Mouse (Mus musculus): Measurements from ENCODE around the gene Stat3. TPM values are rescaled to one million over a fixed set of nuclear protein-coding genes. Genes with fewer than 3 reads are reported as not detected.

Gene Stat3
- polyA plus RNA-seq, 1 experiment from 2014 or later, result 28.5 TPM

GRCm38 (mm10) chr11:100946862-100947261 lies 7.5 kb upstream of the Stat3 start:
- WGBS (ENCODE audit: insufficient replicate concordance), result 44% methylated on average over 4 of the region's 4 CpGs
- ATAC-seq (ENCODE audit: low read depth), result no peak
- no peaks in the 10 kb centered on the region for H3K36me3 ChIP-seq
- no peak overlapping the region for H3K9ac ChIP-seq
- no peaks in the 10 kb centered on the region; the same call in 1 of the 2 replicates for H3K9me3 ChIP-seq (replicated peaks)
- H3K27ac ChIP-seq, result no peak overlapping the region
- H3K27me3 ChIP-seq, result no peaks in the 10 kb centered on the region
- peaks cover 9% of the 10 kb centered on the region for H3K4me1 ChIP-seq (replicated peaks)
- no peak overlapping the region for H3K4me3 ChIP-seq (replicated peaks)
- DNase-seq, result no peak
- no peak overlapping the region for H3K4me2 ChIP-seq

DNA sequence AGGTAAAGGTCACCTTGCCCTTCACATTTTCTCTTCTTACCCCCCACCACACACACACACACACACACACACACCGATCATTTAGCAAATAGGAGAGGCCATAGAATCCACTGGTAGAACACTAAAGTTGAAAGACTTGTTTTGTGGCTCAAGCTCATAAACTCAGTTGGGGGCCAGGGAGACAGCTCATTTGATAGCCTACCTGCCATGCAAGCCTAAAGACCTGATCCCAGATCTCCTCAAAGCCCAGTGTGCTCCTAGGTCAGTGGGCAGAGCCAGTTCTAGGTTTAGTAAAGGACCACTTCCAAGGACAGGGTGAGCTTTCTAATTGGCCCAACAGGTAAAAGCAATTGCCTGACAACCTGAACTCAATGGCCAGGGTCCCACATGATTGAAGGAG lies 3.0 kb upstream of the Stat3 start:
- no peak overlapping the region for H3K27ac ChIP-seq

DNA sequence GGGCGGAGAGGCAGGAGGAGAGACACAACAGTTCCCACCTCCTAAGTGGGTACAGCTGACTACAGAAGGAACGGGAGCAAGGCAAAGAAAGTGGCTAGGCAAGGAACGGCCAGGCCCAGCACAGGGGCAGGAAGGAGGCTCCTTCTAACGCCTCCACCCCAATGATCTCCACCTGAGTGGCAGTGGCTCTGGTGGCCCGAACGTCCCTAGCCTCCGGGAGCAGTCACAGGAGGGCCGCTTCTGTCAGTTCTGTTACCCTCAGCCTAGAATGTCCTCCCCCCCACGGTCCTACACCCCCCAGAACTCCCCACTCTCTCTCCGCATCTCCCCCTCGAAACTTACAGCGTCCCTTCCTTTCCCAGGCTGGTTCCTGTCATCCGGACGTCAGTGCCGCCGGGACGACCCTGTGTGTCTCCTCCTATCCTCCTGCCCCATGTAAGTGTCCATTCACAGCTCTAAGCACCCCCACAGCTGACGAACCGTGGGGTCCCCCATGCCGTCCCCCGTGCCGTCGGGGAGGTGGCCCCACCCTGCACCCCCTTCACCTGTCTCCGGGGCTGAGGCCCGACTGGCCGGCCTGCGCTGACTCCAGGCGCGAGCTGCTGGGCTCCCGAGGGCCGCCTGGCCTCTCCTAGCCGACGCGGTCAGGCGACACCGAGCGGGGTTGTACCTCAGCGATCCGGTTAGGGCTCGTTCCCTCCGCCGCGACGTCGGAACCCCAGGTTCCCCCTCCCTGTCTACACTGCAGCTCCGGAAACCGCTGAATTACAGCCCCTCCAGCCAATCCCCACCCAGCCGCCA lies 429 bp downstream of the Stat3 start:
- Histone ChIP-seq H3K4me3 (replicated peaks) (peak overlapping the region; percentile 94), H3K9ac (peak overlapping the region; percentile 96), H3K4me2 (peak overlapping the region; percentile 92), H3K27me3 (no peaks in the 10 kb centered on the region), H3K36me3 (no peaks in the 10 kb centered on the region), H3K9me3 (replicated peaks) (no peaks in the 10 kb centered on the region), H3K27ac (peak overlapping the region; percentile 91), H3K4me1 (replicated peaks) (peaks cover 58% of the 10 kb centered on the region)
- ATAC-seq (ENCODE audit: low read depth), result 0 out of 2 replicates have a peak, but pooled peaks have one; percentile 2
- DNase-seq, result peak; percentile 26
- under 1% methylated on average over 48 of the region's 48 CpGs for WGBS (ENCODE audit: insufficient replicate concordance)

More for the DNA sequence above, 3.0 kb upstream of the Stat3 start:
- no peak overlapping the region for H3K9ac ChIP-seq
- H3K9me3 ChIP-seq (replicated peaks), result no peaks in the 10 kb centered on the region; the same call in 1 of the 2 replicates
- ATAC-seq (ENCODE audit: low read depth) (no peak), DNase-seq (no peak)
- no peak overlapping the region for H3K4me2 ChIP-seq
- no peak overlapping the region for H3K4me3 ChIP-seq (replicated peaks)
- H3K27me3 ChIP-seq, result no peaks in the 10 kb centered on the region
- WGBS (ENCODE audit: insufficient replicate concordance), result 79% methylated on average over 1 of the region's 1 CpGs
- H3K36me3 ChIP-seq, result no peaks in the 10 kb centered on the region
- H3K4me1 ChIP-seq (replicated peaks), result peaks cover 24% of the 10 kb centered on the region

GRCm38 (mm10) chr11:100938112-100938511 lies 1.2 kb downstream of the Stat3 start:
- Histone ChIP-seq H3K4me1 (replicated peaks) (peaks cover 66% of the 10 kb centered on the region), H3K27ac (peak overlapping the region; percentile 91), H3K9me3 (replicated peaks) (no peaks in the 10 kb centered on the region), H3K4me2 (peak overlapping the region; percentile 92), H3K27me3 (no peaks in the 10 kb centered on the region), H3K36me3 (no peaks in the 10 kb centered on the region), H3K9ac (peak overlapping the region; percentile 96), H3K4me3 (replicated peaks) (peak overlapping the region; percentile 94)
- 9% methylated on average over 5 of the region's 5 CpGs for WGBS (ENCODE audit: insufficient replicate concordance)
- DNase-seq (no peak), ATAC-seq (ENCODE audit: low read depth) (no peak)

GRCm38 (mm10) chr11:100937295-100937694 lies 2.0 kb downstream of the Stat3 start:
- no peak for ATAC-seq (ENCODE audit: low read depth)
- no peak for DNase-seq
- Histone ChIP-seq H3K27me3 (no peaks in the 10 kb centered on the region), H3K4me1 (replicated peaks) (peaks cover 66% of the 10 kb centered on the region), H3K4me2 (peak overlapping the region; percentile 92), H3K9ac (peak overlapping the region; percentile 59), H3K27ac (peak overlapping the region; percentile 91), H3K36me3 (peaks cover 3% of the 10 kb centered on the region), H3K4me3 (replicated peaks) (peak overlapping the region; percentile 31), H3K9me3 (replicated peaks) (no peaks in the 10 kb centered on the region)
- 12% methylated on average over 4 of the region's 4 CpGs for WGBS (ENCODE audit: insufficient replicate concordance)

DNA sequence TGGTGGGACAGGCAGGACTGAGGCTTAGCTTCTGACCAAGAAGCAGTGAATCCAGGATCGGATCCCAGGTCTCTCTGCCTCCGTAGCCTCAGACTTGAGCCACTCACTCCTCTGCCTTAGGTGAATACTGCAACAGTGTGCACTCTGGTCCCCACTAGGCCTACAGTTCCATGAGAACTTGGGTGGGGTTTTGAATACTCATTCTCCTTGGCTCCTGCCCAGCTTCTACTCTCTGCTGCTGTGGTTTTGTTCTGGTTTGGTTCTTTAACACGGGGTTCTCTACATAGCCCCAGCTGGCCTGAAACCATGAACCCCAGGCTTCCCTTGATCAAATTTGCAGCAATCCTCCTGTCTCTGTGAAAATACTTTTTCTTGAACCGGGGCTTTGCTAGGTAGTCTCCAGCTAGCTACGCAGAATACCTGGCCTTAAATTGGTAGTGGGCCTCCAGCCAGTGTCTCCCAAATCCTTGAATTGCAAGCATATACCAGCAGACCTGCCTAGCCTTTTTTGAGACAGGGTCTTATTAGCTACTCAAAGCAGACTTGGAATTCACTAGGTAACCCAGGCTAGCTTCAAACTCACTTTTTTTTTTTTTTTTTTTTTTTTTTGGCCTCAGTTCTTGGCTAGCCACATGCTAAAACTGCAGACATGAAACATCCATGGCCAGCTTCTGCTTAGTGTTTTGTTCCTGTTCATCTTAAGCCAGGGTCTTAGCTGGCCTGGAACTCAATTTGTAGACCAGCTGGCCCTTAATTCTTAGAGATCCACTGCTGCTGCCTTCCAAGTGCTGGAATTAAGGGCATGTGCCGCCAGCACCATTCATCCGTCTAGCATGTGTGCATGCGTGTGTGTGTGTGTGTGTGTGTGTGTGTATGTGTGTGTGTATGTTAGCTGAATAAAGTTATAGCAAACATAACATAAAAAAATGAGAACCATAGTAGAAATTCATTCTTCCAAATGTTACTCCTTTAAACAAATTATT lies 3.7 kb downstream of the Stat3 start:
- peaks cover 82% of the 10 kb centered on the region for H3K4me1 ChIP-seq (replicated peaks)
- peaks cover 4% of the 10 kb centered on the region for H3K36me3 ChIP-seq
- no peak overlapping the region for H3K4me2 ChIP-seq
- 79% methylated on average over 8 of the region's 8 CpGs for WGBS (ENCODE audit: insufficient replicate concordance)
- no peaks in the 10 kb centered on the region for H3K27me3 ChIP-seq
- H3K9me3 ChIP-seq (replicated peaks), result no peaks in the 10 kb centered on the region
- no peak overlapping the region for H3K4me3 ChIP-seq (replicated peaks)
- DNase-seq, result no peak
- 0 out of 2 replicates have a peak overlapping the region, but pooled peaks have one; percentile 59 for H3K9ac ChIP-seq
- ATAC-seq (ENCODE audit: low read depth), result no peak
- peak overlapping the region; percentile 4; the same call in 1 of the 2 replicates for H3K27ac ChIP-seq

DNA sequence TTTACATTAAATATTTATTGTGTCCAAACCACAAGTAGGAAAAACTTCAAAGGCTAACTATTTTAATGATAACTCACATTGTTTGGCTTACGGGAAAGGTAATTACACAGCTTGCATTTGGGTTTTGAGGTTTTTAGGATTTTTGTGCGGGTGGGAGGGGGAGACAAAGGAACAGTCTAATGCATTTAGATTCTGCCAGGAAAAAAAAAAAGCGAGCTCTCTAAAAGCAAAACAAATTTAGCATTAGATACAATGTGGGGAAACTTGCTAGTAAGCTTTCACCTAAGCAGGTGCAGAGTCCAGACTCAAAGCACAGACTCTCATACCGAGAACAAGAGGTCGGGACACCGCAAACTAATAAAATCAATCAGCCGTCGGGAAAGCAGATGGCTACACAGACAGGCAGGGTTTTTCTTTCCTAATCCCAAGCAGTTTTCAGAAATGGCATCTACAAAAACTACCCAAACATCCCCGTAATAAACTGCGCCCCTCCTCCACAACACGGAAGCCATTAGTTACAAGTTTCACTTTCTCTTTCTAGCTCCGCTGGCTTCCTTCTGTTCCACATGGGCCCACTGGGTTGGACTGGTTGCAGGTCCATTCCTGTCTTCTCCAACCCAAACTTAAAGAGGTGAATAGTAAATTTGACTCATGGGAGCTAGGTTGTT lies 8.0 kb downstream of the Stat3 start:
- ATAC-seq (ENCODE audit: low read depth), result no peak
- H3K4me2 ChIP-seq, result peak overlapping the region; percentile 63
- no peaks in the 10 kb centered on the region for H3K27me3 ChIP-seq
- H3K9me3 ChIP-seq (replicated peaks), result no peaks in the 10 kb centered on the region
- H3K9ac ChIP-seq, result peak overlapping the region; percentile 44
- peaks cover 62% of the 10 kb centered on the region for H3K4me1 ChIP-seq (replicated peaks)
- peaks cover 6% of the 10 kb centered on the region for H3K36me3 ChIP-seq
- peak overlapping the region; percentile 35 for H3K27ac ChIP-seq
- no peak for DNase-seq
- H3K4me3 ChIP-seq (replicated peaks), result peak overlapping the region; percentile 47
- 58% methylated on average over 12 of the region's 12 CpGs for WGBS (ENCODE audit: insufficient replicate concordance)

GRCm38 (mm10) chr11:100930611-100931010 lies 8.7 kb downstream of the Stat3 start:
- ATAC-seq (ENCODE audit: low read depth) (no peak), DNase-seq (no peak)
- Histone ChIP-seq H3K9me3 (replicated peaks) (no peaks in the 10 kb centered on the region), H3K9ac (peak overlapping the region; percentile 18; the same call in 1 of the 2 replicates), H3K36me3 (peaks cover 10% of the 10 kb centered on the region), H3K4me1 (replicated peaks) (peaks cover 55% of the 10 kb centered on the region), H3K4me3 (replicated peaks) (no peak overlapping the region), H3K4me2 (peak overlapping the region; percentile 63), H3K27me3 (no peaks in the 10 kb centered on the region), H3K27ac (peak overlapping the region; percentile 48; the same call in 1 of the 2 replicates)
- WGBS (ENCODE audit: insufficient replicate concordance), result 69% methylated on average over 7 of the region's 7 CpGs

DNA sequence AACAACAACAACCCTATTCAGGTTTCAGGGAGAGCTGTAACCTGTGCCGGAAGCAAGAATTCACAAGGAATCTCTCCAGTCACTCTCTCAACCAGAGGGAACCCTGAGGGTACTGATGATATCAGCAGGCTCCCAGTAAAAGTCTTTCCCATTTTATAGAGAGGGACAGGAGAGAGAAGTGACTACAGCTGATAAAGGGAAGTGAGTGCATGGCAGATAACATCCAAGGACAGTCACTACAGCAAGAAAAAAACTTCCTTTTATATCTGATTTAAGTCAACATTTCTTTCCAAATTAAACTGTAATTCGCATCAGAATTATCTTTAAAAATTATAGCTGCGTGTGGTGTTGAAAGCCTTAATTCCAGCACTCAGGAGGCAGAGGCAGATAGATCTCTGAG lies 12.0 kb downstream of the Stat3 start:
- Histone ChIP-seq H3K9ac (no peak overlapping the region), H3K27ac (no peak overlapping the region; the same call in 1 of the 2 replicates), H3K4me3 (replicated peaks) (no peak overlapping the region), H3K27me3 (no peaks in the 10 kb centered on the region), H3K9me3 (replicated peaks) (no peaks in the 10 kb centered on the region), H3K4me2 (no peak overlapping the region), H3K36me3 (peaks cover 12% of the 10 kb centered on the region; the same call in 1 of the 2 replicates), H3K4me1 (replicated peaks) (peaks cover 61% of the 10 kb centered on the region)
- WGBS (ENCODE audit: insufficient replicate concordance), result 72% methylated on average over 3 of the region's 3 CpGs
- no peak for DNase-seq
- no peak for ATAC-seq (ENCODE audit: low read depth)

DNA sequence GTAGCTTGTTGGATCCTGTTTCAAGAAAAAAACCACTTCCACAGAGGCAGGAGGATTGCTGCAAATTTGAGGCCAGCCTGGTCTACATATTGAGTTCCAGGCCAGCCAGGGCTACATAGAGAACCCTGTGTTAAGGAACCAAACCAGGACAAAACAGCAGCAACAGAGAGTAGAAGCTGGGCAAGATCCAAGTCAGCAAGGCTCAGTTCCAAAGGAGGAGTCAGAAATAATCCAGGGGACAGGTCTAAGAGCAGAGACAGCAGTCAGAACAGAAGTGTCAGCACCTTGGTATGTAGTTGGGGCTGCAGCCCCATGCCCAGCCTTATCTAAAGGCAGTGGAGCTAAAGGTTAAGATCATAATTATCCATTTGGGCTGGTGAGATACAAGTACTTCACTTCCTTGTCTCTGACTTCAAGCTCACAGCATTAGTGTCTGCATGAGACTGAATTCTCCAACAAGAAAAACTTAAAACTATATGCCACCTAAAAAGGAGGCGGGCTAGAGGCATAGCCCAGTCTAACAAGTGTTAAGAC lies 14.9 kb downstream of the Stat3 start:
- WGBS (ENCODE audit: insufficient replicate concordance), result 66% methylated on average over 1 of the region's 1 CpGs
- Histone ChIP-seq H3K9me3 (replicated peaks) (no peaks in the 10 kb centered on the region), H3K27ac (no peak overlapping the region), H3K4me1 (replicated peaks) (peaks cover 70% of the 10 kb centered on the region), H3K27me3 (no peaks in the 10 kb centered on the region), H3K36me3 (peaks cover 9% of the 10 kb centered on the region; the same call in 1 of the 2 replicates), H3K9ac (no peak overlapping the region), H3K4me2 (no peak overlapping the region), H3K4me3 (replicated peaks) (no peak overlapping the region)
- DNase-seq, result no peak
- 0 out of 2 replicates have a peak, but pooled peaks have one; percentile 32 for ATAC-seq (ENCODE audit: low read depth)
